Mouse (Mus musculus) forebrain, embryonic 10.5 days (tissue): ENCODE data around the gene Rpain. TPM values are rescaled to one million over a fixed set of nuclear protein-coding genes. Genes with fewer than 3 reads are reported as not detected.

Source experiments
- DNase-seq: peaks from one replicate; pipeline ENCODE4 v3.0.0-alpha.2; 2017; ENCODE audit warnings: low spot score; ENCODE audit errors: extremely low spot score
- H3K27ac ChIP-seq: fragments of 300-500 bp; sonication (generic); 2 replicates; pipeline ENCODE4 v1.5.1; 2016; ENCODE audit warnings: mild to moderate bottlenecking
- H3K27me3 ChIP-seq: fragments of 300-500 bp; sonication (generic); 2 replicates; pipeline ENCODE4 v1.6.1; 2016; ENCODE audit warnings: mild to moderate bottlenecking; ENCODE audit not compliant: poor library complexity, severe bottlenecking
- H3K36me3 ChIP-seq: fragments of 300-500 bp; sonication (generic); replicated peaks from 2 replicates; pipeline ENCODE4 v1.6.1; 2016; ENCODE audit warnings: mild to moderate bottlenecking, moderate library complexity
- H3K4me1 ChIP-seq: fragments of 300-500 bp; sonication (generic); 2 replicates; pipeline ENCODE4 v1.6.1; 2016
- H3K4me3 ChIP-seq: fragments of 300-500 bp; sonication (generic); 2 replicates; pipeline ENCODE4 v1.5.1; 2016; ENCODE audit warnings: mild to moderate bottlenecking, moderate library complexity
- H3K9me3 ChIP-seq: fragments of 300-500 bp; sonication (generic); 2 replicates; pipeline ENCODE4 v1.6.1; 2016; ENCODE audit warnings: mild to moderate bottlenecking, moderate library complexity
- WGBS: fragments of 180-500 bp; shearing (Covaris S2); methylation state at CpG from one replicate; pipeline ENCODE4 v1.1.7; 2016; 5-methylcytosine and 5-hydroxymethylcytosine counted together
- polyA plus RNA-seq: library from polyadenylated mRNA; unstranded; fragments of >200 nt; fragmentation: Nextera tagmentation; extraction: Ambion mirVana; gene quantifications from 2 replicates; pipeline ENCODE4 v1.2.1, GENCODE M21; 2016

The Rpain gene
- polyA plus RNA-seq, 1 experiment from 2014 or later, result 83.8 TPM

DNA sequence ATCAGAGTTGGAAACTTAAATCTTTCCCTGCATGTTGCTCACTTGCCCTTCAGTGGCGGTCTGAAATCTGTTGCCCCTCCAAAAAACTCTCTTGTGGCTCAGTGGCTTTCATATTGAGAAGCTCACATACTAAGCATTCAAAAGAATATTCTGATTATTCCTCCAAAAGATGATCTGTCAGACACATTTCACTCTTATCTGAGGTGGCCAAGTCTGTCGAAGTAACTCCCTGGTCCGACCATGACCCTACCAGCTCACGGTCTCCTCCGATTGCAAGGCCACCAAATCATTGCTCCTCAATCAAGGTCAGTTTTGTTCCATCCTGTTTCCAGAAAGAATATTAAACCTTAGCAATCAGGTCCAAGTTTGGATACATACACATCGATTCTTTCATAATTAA, 37.0 kb downstream of the Rpain start:
- no peaks in the 10 kb centered on the region for H3K27me3 ChIP-seq
- no peak for DNase-seq
- H3K27ac ChIP-seq, result no peak overlapping the region
- WGBS, result 95% methylated on average over 6 of the region's 6 CpGs
- H3K4me1 ChIP-seq, result peaks cover 21% of the 10 kb centered on the region
- no peak overlapping the region for H3K4me3 ChIP-seq
- peaks cover 43% of the 10 kb centered on the region for H3K36me3 ChIP-seq
- no peaks in the 10 kb centered on the region for H3K9me3 ChIP-seq

DNA sequence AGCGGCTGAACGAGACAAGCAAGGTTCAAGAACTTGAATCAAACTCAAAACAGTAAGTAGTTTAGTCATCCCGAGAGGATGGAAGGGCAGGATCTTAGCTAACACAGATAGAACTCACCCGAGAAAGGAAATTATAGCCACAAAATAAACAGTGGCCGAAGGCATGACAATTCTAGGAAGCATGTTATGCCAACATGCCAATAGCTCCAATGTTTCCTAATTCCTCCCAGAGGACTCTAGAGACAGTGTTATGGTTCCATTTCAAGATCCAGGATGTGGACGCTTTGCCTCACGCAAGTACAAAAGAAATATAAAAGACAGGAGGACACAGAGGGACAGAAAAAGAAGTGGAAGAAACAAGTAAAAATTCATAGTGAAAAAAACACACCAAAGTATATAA, 37.8 kb downstream of the Rpain start:
- Histone ChIP-seq H3K4me3 (no peak overlapping the region), H3K36me3 (peaks cover 51% of the 10 kb centered on the region), H3K27ac (no peak overlapping the region), H3K27me3 (no peaks in the 10 kb centered on the region), H3K4me1 (peaks cover 13% of the 10 kb centered on the region), H3K9me3 (no peaks in the 10 kb centered on the region)
- WGBS, result 94% methylated on average over 7 of the region's 7 CpGs
- no peak for DNase-seq

DNA sequence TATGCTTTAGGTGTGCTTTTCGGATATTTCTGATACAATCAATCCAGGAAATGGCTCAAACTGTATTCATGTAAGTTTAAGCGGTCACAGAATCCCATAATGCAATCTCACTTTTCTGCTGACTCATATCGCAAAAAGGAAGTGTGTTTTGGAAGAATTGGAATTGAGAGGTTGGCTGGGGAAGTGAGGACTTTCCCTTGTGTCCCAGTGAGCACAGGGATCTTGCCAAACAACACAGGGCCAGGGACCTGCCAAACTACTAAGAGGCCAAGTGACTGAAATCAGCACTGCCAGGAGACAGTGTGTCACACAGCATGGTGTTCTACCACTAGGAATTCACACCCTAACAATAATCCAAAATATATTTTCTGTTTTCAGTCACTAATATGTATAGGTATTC, 38.3 kb downstream of the Rpain start:
- 92% methylated on average over 3 of the region's 3 CpGs for WGBS
- peaks cover 56% of the 10 kb centered on the region for H3K36me3 ChIP-seq
- no peak for DNase-seq
- no peak overlapping the region for H3K4me3 ChIP-seq
- peaks cover 8% of the 10 kb centered on the region for H3K4me1 ChIP-seq
- H3K27ac ChIP-seq, result no peak overlapping the region
- no peaks in the 10 kb centered on the region for H3K9me3 ChIP-seq
- H3K27me3 ChIP-seq, result no peaks in the 10 kb centered on the region

DNA sequence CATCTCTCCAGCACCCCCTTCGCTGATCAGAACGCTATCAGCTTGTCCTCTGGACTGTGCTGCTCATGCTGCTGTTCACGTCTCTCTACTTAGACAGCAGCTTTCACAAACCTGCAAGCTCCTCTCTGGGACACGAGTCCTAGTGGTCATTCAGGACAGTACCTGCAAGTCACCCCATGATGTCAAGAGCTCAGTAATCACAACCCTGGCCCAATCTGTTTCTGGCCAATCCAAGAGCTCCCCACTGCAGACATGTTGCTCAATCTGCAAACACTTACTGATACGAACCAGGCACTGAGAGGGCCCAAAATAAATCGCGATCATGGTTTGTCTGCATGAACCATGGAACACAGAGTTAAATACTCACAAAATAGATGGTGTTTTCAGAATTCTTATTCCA, 42.7 kb downstream of the Rpain start:
- no peak overlapping the region for H3K4me3 ChIP-seq
- DNase-seq, result no peak
- H3K9me3 ChIP-seq, result no peaks in the 10 kb centered on the region
- no peak overlapping the region for H3K27ac ChIP-seq
- H3K27me3 ChIP-seq, result no peaks in the 10 kb centered on the region
- peaks cover 60% of the 10 kb centered on the region for H3K36me3 ChIP-seq
- 95% methylated on average over 7 of the region's 7 CpGs for WGBS
- H3K4me1 ChIP-seq, result peaks cover 12% of the 10 kb centered on the region

DNA sequence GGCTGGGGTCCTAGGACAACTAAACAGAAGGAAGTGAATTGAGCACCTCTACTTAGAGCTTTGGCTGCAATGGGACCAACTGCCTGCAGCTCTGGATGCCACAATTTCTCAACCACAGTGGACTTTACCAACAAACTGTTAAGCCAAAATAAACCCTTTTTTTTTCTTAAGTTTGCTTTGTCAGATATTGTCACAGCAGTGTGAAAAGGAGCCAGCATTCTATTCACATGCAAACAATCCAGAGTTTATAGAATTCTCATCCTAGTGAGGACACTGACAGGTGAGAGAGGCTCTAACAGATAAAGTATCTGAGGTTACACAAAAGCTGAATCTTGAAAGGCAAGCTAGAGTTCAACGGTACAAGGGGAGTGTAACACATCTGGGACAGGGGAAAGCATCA, 47.0 kb downstream of the Rpain start:
- Histone ChIP-seq H3K4me3 (no peak overlapping the region), H3K27me3 (no peaks in the 10 kb centered on the region), H3K36me3 (peaks cover 42% of the 10 kb centered on the region), H3K27ac (no peak overlapping the region), H3K4me1 (peaks cover 39% of the 10 kb centered on the region), H3K9me3 (no peaks in the 10 kb centered on the region)
- WGBS, result 95% methylated on average over 1 of the region's 1 CpGs
- no peak for DNase-seq

DNA sequence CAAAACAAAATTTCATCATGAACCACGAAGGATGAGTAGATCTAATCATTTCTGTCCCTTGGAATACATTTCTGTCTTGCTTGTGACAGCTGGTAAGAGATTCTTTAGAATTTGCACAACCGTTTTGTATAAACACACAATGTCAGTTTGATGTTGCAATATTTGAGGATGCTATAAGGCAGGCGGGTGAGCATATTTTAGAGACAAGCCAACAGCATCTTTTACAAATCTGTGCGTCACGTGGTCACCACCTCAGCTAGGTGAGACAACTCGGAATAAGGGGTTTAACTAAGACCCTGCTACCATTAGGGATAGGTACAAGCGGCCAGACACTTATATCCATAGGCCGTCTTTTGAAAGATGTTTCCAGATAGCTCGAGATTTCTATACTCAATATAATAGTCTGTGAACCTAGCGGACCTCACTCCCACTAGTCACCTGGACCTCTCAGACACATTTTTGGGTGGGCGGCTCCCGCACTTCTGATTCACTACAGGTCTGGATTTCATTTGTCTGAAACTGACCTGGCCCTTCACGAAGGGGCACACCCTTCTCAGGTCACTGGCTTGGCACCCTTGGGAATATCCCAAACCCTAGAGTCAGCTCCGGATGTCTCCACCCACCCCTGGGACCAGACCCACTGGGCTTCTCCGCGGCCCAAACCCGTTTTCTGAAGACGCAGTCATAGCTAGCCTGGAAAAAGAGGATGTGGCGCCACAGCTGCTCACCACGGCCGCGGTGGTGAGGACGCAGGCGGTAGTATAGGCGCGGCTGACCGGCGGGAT, 48.6 kb downstream of the Rpain start:
- WGBS, result 6% methylated on average over 28 of the region's 28 CpGs
- H3K4me3 ChIP-seq, result peak overlapping the region; percentile 87
- H3K9me3 ChIP-seq, result no peaks in the 10 kb centered on the region
- peaks cover 39% of the 10 kb centered on the region for H3K4me1 ChIP-seq
- peak overlapping the region; percentile 97 for H3K27ac ChIP-seq
- H3K36me3 ChIP-seq, result peaks cover 42% of the 10 kb centered on the region
- H3K27me3 ChIP-seq, result no peaks in the 10 kb centered on the region
- DNase-seq, result no peak

DNA sequence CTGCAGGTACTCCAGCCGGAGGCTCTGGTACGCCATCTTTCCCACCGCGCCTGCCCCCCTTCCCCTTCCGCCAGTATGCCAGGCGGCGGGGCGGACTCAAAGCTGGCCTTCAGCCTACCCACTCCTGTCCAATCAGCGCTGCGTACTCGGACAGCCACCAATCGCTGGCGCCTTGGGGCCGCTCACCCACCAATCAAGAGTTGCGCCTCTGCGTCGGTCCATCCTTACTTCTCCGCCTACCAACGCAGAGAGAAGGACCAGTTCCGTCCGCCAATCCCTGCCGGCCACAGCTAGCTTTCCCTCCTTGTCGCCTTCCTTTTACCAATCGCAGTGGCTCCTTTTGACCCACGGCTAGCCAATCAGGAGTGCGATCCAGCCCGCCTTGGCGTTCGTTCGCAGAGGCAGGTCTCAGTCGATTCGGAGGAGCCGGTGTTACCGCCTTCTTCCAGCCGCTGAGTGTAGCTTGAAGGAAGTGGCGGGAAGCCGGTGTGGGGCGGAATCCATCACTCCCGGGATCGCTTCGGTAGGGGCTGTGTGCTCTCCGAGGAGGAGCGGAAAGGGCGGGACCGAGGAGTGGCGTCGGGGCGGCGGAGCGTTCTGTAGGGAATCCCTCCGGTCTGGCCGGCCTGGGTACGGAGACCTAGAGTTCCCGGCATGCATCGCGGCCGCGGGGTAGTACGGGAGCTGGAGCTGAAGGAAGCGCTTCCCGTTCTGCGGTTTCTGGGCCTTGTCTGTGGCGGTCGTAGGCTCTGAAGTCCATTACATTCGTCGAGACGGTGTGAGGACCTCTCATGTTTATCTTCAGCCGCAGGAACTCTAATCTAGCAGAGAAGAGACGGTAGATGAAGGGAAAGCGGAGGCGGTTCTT, 49.4 kb downstream of the Rpain start, which contains the start of the genes Mis12 and Derl2:
TSS of gene Mis12 (plus strand) at position 411 of the 868 bp plus-strand sequence.
TSS of gene Derl2 (minus strand) at position 641 of the 868 bp plus-strand sequence.
- DNase-seq, result peak; percentile 98
- H3K9me3 ChIP-seq, result no peaks in the 10 kb centered on the region
- H3K27me3 ChIP-seq, result no peaks in the 10 kb centered on the region
- H3K4me3 ChIP-seq, result peak within 1 kb of the TSS; percentile 87
- H3K27ac ChIP-seq, result peak within 1 kb of the TSS; percentile 97
- peaks cover 39% of the 10 kb centered on the region for H3K4me1 ChIP-seq
- WGBS, result under 1% methylated on average over 71 of the region's 71 CpGs
- H3K36me3 ChIP-seq, result peaks cover 43% of the 10 kb centered on the region

Other genes starting within 250 kb of the Rpain start
- 7.4 and 7.5 TPM in 2 replicates for gene Zfp3, start 206.0 kb upstream of the Rpain start, polyA plus RNA-seq
- not detected in 2 replicates for gene Scimp, start 157.6 kb upstream of the Rpain start, polyA plus RNA-seq
- gene Rabep1, start 125.4 kb upstream of the Rpain start, polyA plus RNA-seq, result 33.2 and 37.9 TPM in 2 replicates
- 150 and 155 TPM in 2 replicates for gene Nup88, start 240 bp upstream of the Rpain start, polyA plus RNA-seq
- 366 and 369 TPM in 2 replicates for gene C1qbp, start 12.8 kb downstream of the Rpain start, polyA plus RNA-seq
- gene Dhx33, start 34.2 kb downstream of the Rpain start, polyA plus RNA-seq, result 27.5 and 28.6 TPM in 2 replicates
- 67.8 and 73.9 TPM in 2 replicates for gene Mis12, start 49.4 kb downstream of the Rpain start, polyA plus RNA-seq
- 32.4 and 42.5 TPM in 2 replicates for gene Derl2, start 49.6 kb downstream of the Rpain start, polyA plus RNA-seq
- gene 6330403K07Rik, start 63.3 kb downstream of the Rpain start, polyA plus RNA-seq, result 105 and 112 TPM in 2 replicates
- not detected in 2 replicates for gene Nlrp1a, start 174.5 kb downstream of the Rpain start, polyA plus RNA-seq